Mouse (Mus musculus) gastrocnemius, postnatal 36 days (tissue): ENCODE results near the gene Gm14296. TPM values are rescaled to one million over a fixed set of nuclear protein-coding genes. Genes with fewer than 3 reads are reported as not detected.
"Not testable (repeated sequence)": the region's sequence is repeated elsewhere in the genome, so short reads cannot be mapped to it uniquely, and the experiment has no call there.

ENCODE experiments used
- DNase-seq, 2 experiments: peaks; one replicate each; pipeline ENCODE4 v3.0.0; 2022
- intact Hi-C: fragments of 180-260 bp; cut with DNase I; formaldehyde crosslinking; loops from one replicate; pipeline ENCODE4 v1.15.1; 2025
- long read RNA-seq, 2 experiments: library from polyadenylated mRNA; stranded (forward); transcript quantifications; one replicate each; pipeline ENCODE4 v2.0.0; 2021
- total RNA-seq, 2 experiments: library from RNA; stranded (reverse); gene quantifications; 2 replicates each; pipeline ENCODE4 v1.2.3; 2021

The Gm14296 gene
- total RNA-seq, result 1 to 10 TPM; 2.5 to 3.4 TPM
- long read RNA-seq, experiment 1, result 0 reads
- long read RNA-seq, experiment 2, partial matches to known transcripts, result 0 of 1 reads
- long read RNA-seq, experiment 2, other reads (novel, unspliced or antisense), result 1 of 1 reads

DNA sequence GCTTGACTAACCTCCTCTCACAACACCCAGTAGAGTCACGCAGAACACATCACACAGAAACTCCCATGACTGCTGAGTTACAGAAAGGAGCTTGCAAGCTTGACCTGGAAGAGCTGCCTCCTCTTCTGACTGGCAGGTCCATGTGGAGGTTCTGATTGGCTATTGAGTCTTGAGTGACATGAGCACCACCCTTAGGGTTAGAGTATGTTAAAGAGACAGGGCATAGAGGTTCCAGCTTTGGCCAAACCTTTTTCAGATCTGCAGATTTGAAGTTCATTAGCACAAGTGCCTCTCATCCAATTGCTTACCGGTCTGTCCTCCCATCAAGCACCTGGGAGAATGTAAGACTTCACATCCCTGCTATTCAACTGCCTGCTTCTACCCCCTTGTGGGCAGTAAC is at the start of gene Gm14296:
Gm14296 (minus strand) TSS at position 101 of the 400 bp plus-strand sequence.
- intact Hi-C loops, DNase-seq: not testable (repeated sequence)

DNA sequence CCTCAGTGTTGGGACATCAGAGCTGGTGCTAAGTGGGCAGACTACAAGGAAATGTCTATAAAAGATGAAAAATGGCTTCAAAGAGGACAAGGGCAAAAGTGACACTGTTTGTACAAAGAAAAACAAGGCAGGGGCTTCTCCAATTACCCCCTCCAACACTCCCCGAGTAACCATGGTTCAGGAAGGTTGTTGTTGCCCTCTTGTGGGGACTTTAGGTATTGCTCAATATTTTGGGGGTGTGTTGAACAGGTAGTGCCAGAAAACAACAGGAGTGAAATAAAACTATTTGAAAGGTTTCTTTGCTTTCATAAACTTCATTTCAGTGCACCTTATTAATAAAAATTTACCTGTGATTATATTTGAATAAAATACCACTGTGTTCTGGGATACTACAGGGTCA is 22.1 kb downstream of the Gm14296 start:
- intact Hi-C loops, DNase-seq: not testable (repeated sequence)

Other genes starting within 250 kb of the Gm14296 start
- gene Gm14305, start 219.5 kb downstream of the Gm14296 start, total RNA-seq, result 1 to 10 TPM; 5.0 to 6.1 TPM
- gene Gm14295, start 129.2 kb downstream of the Gm14296 start, total RNA-seq, result 1 to 10 TPM; 4.5 to 9.4 TPM
- gene Gm14408, start 96.7 kb downstream of the Gm14296 start, total RNA-seq, result not detected
- 10 to 100 TPM; 21.3 to 21.8 TPM for gene Gm14419, start 73.1 kb upstream of the Gm14296 start, total RNA-seq
- 1 to 10 TPM in 1 of 2 experiments, under 1 TPM in 1; 0.84 to 1.0 TPM for gene Gm14401, start 146.5 kb upstream of the Gm14296 start, total RNA-seq